Mouse (Mus musculus) left cerebral cortex, adult 2 months (tissue): Measurements from ENCODE around the gene Gamt. TPM values are rescaled to one million over a fixed set of nuclear protein-coding genes. Genes with fewer than 3 reads are reported as not detected.

Experiments
- DNase-seq, 2 experiments: peaks; one replicate each; pipeline ENCODE4 v3.0.0; 2021 to 2022; ENCODE audit warnings: low spot score in 2 of 2, mixed read lengths in 1 of 2; ENCODE audit errors: extremely low spot score in 1 of 2
- H3K27ac ChIP-seq: fragments of 200-600 bp; 2 replicates; pipeline ENCODE4 v1.8.1; 2022
- H3K4me3 ChIP-seq: fragments of 200-600 bp; 2 replicates; pipeline ENCODE4 v1.8.1; 2022
- CTCF ChIP-seq: fragments of 200-600 bp; IDR thresholded peaks from 2 replicates; pipeline ENCODE4 v1.8.1; 2022; ENCODE audit warnings: antibody characterized with exemption, mild to moderate bottlenecking, moderate library complexity
- intact Hi-C: fragments of 180-260 bp; cut with DNase I; formaldehyde crosslinking; loops from one replicate; pipeline ENCODE4 v1.15.1; 2025
- long read RNA-seq, 2 experiments: library from polyadenylated mRNA; stranded (forward); transcript quantifications; one replicate each; pipeline ENCODE4 v2.0.0; 2021; ENCODE audit warnings: borderline mapping rate in 2 of 2
- total RNA-seq, 2 experiments: library from RNA; stranded (reverse); gene quantifications; 2 replicates each; pipeline ENCODE4 v1.2.3; 2021

The Gamt gene
- 10 to 100 TPM; 16.6 to 23.3 TPM for total RNA-seq
- long read RNA-seq, experiment 1, partial matches to known transcripts, result 5 of 10 reads
- long read RNA-seq, experiment 1, other reads (novel, unspliced or antisense), result 3 of 10 reads
- long read RNA-seq, experiment 2, partial matches to known transcripts, result 1 of 7 reads
- long read RNA-seq, experiment 2, other reads (novel, unspliced or antisense), result 1 of 7 reads

GRCm38 (mm10) chr10:80260642-80261584, at the start of gene Gamt, which contains the start of gene Dazap1:
Gene Gamt (minus strand): TSS chr10:80261012.
Gene Dazap1 (plus strand): TSS chr10:80261486.
- intact Hi-C loops, result no loop called here
- peak within 1 kb of the TSS; percentile 52 for H3K4me3 ChIP-seq
- H3K27ac ChIP-seq, result peak within 1 kb of the TSS; percentile 94
- no peak for TF ChIP-seq CTCF
- DNase-seq, result peak; percentile 86 to 92

DNA sequence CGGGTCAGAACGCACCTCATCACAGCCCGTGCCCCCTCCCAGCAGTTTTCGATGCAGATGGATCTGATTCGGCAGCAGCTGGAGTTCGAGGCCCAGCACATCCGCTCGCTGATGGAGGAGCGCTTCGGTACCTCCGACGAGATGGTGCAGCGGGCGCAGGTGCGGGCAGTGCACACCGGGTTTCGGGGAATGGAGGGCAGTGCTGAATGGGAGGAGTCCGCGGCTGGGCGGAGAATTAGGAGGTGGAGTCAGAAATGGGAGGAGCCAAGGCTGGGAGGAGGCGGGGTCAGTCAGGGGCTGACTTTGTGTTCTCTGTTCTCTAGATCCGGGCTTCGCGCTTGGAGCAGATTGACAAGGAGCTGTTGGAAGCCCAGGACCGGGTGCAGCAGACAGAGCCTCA, 44.0 kb upstream of the Gamt start:
- Histone ChIP-seq H3K4me3 (no peak overlapping the region), H3K27ac (no peak overlapping the region)
- intact Hi-C loops, result no loop called here
- no peak for DNase-seq
- no peak for TF ChIP-seq CTCF

- intact Hi-C loops, result no loop called here
- Histone ChIP-seq H3K4me3 (no peak overlapping the region), H3K27ac (no peak overlapping the region)
- no peak for TF ChIP-seq CTCF
- DNase-seq, result no peak
Measured at GRCm38 (mm10) chr10:80304458-80304857, 43.6 kb upstream of the Gamt start.

- intact Hi-C loops, result no loop called here
- DNase-seq, result peak in 1 of 2 experiments; percentile 30
- Histone ChIP-seq H3K4me3 (no peak overlapping the region), H3K27ac (peak overlapping the region; percentile 72)
- TF ChIP-seq CTCF, result no peak
Measured at GRCm38 (mm10) chr10:80302471-80302881, 41.7 kb upstream of the Gamt start.

DNA sequence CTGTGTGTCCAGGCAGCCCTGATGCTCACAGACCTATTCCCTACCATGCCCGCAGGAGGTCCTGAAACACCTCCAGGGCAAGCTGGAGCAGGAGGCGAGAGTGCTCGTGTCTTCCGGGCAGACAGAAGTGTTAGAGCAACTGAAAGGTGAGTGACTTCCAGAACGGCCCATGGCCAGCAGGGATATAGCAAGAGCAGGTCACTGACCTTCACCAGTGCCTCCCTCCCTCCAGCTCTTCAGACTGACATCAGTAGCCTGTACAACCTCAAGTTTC, 41.2 kb upstream of the Gamt start:
- TF ChIP-seq CTCF, result no peak
- peak overlapping the region; percentile 72 for H3K27ac ChIP-seq
- no peak for DNase-seq
- intact Hi-C loops, result no loop called here
- H3K4me3 ChIP-seq, result peak overlapping the region; percentile 78; the same call in 1 of the 2 replicates

DNA sequence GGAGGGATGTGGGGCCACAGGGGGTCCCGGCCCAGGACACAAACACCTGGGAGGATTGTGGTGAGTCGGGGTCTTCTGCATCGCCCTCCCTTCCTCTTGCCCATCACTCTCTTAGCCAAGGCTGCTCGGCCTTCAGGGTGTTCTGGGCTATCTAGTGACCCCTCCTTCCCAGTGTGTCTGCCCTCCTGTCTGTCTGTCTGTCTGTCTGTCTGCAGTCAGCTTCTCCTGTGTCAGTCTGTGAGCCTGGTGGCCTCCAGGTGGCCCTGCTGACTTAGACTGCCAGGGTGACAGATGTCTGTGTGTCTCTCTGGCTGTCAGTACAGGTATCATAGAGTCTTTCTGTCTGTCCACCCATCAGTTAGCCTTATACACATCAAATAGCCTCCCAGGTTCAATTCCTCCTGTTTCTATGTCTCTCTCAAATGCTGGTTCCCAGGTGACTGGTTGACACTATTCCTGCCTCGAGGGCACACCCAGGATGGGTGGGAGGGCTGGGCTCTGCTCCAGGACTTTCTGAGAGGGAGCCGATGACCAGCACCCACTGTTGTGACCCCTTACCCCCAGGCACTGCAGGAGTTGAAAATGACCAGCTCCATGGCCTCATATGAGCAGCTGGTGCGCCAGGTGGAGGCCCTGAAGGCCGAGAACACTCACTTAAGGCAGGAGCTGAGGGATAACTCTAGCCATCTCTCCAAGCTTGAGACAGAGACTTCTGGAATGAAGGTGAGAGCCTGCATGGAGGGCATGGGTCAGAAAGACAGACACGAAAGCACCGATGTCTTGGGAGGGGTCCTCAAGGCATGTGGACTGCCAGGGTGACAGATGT, 40.7 kb upstream of the Gamt start:
- no peak for TF ChIP-seq CTCF
- DNase-seq, result no peak
- Histone ChIP-seq H3K27ac (peak overlapping the region; percentile 72), H3K4me3 (peak overlapping the region; percentile 78)
- intact Hi-C loops, result no loop called here

DNA sequence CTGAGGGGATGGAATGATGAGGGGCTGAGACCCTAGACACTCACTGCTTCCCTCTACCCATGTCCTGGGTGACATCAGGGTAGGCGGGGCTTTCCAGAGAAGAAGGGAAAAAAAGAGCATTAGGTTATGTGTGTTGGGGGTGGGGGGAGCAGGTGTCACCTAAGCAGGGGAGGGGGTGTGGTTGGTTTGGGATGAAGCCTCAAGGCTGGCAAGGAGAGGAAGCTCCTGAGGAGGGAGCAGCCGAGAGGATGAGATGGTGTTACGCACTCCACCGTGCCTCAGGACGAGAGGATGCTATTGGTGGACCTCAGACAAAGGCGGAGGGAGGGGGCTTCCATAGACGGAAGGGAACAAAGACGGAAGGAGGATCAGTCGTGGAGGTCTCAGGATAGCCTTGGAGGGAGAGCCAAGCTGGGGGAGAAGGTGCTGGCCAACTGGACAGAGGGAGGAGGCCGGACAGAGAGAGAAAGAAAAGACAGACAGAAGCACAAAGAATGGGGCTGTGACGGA, 39.9 kb upstream of the Gamt start:
- DNase-seq, result peak in 1 of 2 experiments; percentile 33
- peak overlapping the region; percentile 94; the same call in 1 of the 2 replicates for H3K27ac ChIP-seq
- peak overlapping the region; percentile 78 for H3K4me3 ChIP-seq
- intact Hi-C loops, result no loop called here
- TF ChIP-seq CTCF, result no peak

DNA sequence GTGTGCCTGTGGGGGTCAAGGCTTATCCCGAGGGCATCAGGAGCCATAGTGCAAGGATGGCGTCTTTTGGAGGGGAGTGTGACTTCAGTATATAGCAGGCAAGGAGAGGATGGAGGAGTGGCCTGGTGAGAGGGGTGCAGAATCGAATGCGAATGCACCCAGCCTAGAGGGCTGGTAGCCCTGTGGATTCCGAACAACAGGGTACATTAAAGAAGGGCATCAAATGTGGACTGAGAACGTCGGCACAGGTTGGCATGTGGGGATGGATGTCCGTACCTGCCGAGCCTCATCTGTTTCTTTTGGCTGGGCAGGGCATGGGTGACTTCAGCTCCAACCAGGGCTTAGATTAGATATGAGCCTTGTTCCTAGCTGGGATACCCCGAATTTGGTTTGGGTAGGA, 39.0 kb upstream of the Gamt start:
- no peak for TF ChIP-seq CTCF
- H3K4me3 ChIP-seq, result peak overlapping the region; percentile 78
- H3K27ac ChIP-seq, result peak overlapping the region; percentile 94
- intact Hi-C loops, result no loop called here
- DNase-seq, result no peak

GRCm38 (mm10) chr10:80299301-80299700, 38.5 kb upstream of the Gamt start:
- H3K4me3 ChIP-seq, result peak overlapping the region; percentile 78
- intact Hi-C loops, result no loop called here
- DNase-seq, result no peak

DNA sequence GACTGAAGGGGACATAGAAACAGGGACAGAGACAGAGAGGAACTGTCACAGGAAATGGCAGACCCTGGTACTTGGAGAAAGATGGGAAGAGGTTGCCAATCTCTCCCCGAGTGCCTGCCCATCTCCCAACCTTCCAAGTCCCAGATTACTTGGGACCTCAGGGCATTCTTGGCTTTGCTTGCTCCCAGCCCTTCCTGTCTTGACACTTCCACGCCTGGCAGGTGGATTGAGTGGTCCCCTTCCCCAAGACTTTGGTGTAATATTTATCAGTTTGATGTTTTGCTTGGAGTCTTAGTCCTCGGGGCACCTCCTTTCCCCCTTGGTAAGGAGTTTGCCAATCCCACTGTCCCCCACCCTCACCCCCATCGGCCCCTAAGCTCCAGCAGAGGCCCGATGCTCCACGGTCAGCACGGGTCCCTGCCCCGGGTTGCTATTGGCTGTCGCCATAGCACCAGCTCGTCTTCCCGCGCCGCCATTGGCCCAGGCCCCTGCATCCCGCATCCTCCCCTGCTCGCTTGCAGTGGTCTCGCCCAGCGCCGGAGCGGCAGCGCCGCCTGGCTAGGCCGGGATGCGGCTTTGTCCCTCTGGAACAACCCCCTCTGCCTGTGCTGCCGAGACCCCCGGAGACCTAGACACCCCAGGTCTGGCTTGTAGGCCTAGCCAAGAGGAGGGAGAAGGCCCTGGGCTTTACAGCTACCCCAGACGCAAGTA, 37.9 kb upstream of the Gamt start:
- peak overlapping the region; percentile 94 for H3K27ac ChIP-seq
- peak; percentile 92 to 93 for DNase-seq
- H3K4me3 ChIP-seq, result peak overlapping the region; percentile 78
- intact Hi-C loops, result no loop called here
- no peak for TF ChIP-seq CTCF

More at GRCm38 (mm10) chr10:80299301-80299700, 38.5 kb upstream of the Gamt start:
- peak overlapping the region; percentile 94 for H3K27ac ChIP-seq
- no peak for TF ChIP-seq CTCF

DNA sequence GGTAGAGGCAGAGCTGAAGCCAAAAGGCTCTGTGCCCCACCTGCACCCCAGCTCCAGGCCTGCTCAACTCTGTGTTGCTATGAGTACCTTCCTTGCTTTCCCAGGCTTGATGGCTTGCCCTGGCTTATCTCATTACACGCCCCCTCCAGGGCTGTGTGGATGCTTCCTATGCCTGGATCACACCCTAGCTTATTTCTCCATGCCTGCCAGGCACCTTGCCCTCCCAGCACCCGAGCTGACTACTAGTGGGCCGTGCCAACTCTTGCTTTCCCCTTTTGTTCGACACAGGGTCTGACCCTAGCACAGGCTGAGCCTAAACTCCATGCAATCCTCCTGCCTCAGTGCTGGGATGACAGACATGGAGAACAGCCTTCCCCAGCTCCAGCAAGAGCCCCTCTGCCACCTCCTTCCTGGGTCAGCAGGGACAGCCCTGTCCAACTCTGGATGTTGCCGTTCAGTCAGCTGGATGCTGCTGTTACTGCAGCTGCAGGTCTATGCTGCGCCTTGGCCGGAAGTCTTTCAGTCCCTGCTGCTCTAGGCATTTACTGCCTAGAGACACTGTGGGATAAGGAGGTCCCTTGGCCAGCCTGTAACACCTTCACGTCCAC, 36.8 kb upstream of the Gamt start:
- peak overlapping the region; percentile 62 for H3K4me3 ChIP-seq
- no peak for TF ChIP-seq CTCF
- peak overlapping the region; percentile 94 for H3K27ac ChIP-seq
- intact Hi-C loops, result no loop called here
- no peak for DNase-seq
